Mouse (Mus musculus) kidney, embryonic 15.5 days (tissue): ENCODE results near the gene Ifitm5. TPM values are rescaled to one million over a fixed set of nuclear protein-coding genes. Genes with fewer than 3 reads are reported as not detected.

Experiments used
- ATAC-seq: fragments of 200-750 bp; cut with Nextera tagmentation; replicated peaks from 2 replicates; pipeline ENCODE4 v1.8.0; 2017; ENCODE audit warnings: moderate TSS enrichment; ENCODE audit not compliant: low FRiP score
- H3K27ac ChIP-seq: fragments of 300-500 bp; sonication (generic); 2 replicates; pipeline ENCODE4 v1.5.1; 2015; ENCODE audit warnings: mild to moderate bottlenecking, inconsistent platforms
- H3K27me3 ChIP-seq: fragments of 300-500 bp; sonication (generic); 2 replicates; pipeline ENCODE4 v1.6.1; 2015; ENCODE audit warnings: inconsistent platforms
- H3K36me3 ChIP-seq: fragments of 300-500 bp; sonication (generic); 2 replicates; pipeline ENCODE4 v1.6.1; 2015; ENCODE audit warnings: inconsistent platforms
- H3K4me1 ChIP-seq: fragments of 300-500 bp; sonication (generic); 2 replicates; pipeline ENCODE4 v1.6.1; 2015; ENCODE audit warnings: inconsistent platforms
- H3K4me2 ChIP-seq: fragments of 300-500 bp; sonication (generic); 2 replicates; pipeline ENCODE4 v1.6.1; 2015; ENCODE audit warnings: moderate library complexity, mild to moderate bottlenecking, inconsistent platforms
- H3K4me3 ChIP-seq: fragments of 300-500 bp; sonication (generic); replicated peaks from 2 replicates; pipeline ENCODE4 v1.5.1; 2015; ENCODE audit warnings: mild to moderate bottlenecking, inconsistent platforms
- H3K9ac ChIP-seq: fragments of 300-500 bp; sonication (generic); 2 replicates; pipeline ENCODE4 v1.6.1; 2015; ENCODE audit warnings: mild to moderate bottlenecking, inconsistent platforms
- H3K9me3 ChIP-seq: fragments of 300-500 bp; sonication (generic); replicated peaks from 2 replicates; pipeline ENCODE4 v1.6.1; 2016; ENCODE audit warnings: inconsistent platforms
- WGBS: fragments of 180-500 bp; shearing (Covaris S2); methylation state at CpG from one replicate; pipeline ENCODE4 v1.1.7; 2015; ENCODE audit warnings: mixed read lengths; 5-methylcytosine and 5-hydroxymethylcytosine counted together
- polyA plus RNA-seq: library from polyadenylated mRNA; unstranded; fragments of >200 nt; fragmentation: Nextera tagmentation; extraction: Ambion mirVana; gene quantifications from 2 replicates; pipeline ENCODE4 v1.2.1, GENCODE M21; 2015

The Ifitm5 gene
- polyA plus RNA-seq, 1 experiment from 2014 or later, result 4.3 TPM

- no peaks in the 10 kb centered on the region for H3K36me3 ChIP-seq
- peak overlapping the region; percentile 46; the same call in 1 of the 2 replicates for H3K4me3 ChIP-seq
- H3K4me1 ChIP-seq, result peaks cover 21% of the 10 kb centered on the region
- no peaks in the 10 kb centered on the region for H3K27me3 ChIP-seq
- H3K4me2 ChIP-seq, result peak overlapping the region; percentile 86; the same call in 1 of the 2 replicates
- 46% methylated on average over 7 of the region's 7 CpGs for WGBS
- H3K9me3 ChIP-seq, result no peaks in the 10 kb centered on the region
- H3K27ac ChIP-seq, result 0 out of 2 replicates have a peak overlapping the region, but pooled peaks have one; percentile 23
- no peak for ATAC-seq
- no peak overlapping the region for H3K9ac ChIP-seq
These were observed 41.9 kb downstream of the Ifitm5 start for GRCm38 (mm10) chr7:140908181-140908580.

GRCm38 (mm10) chr7:140907697-140908096 lies 42.4 kb downstream of the Ifitm5 start:
- H3K9me3 ChIP-seq, result no peaks in the 10 kb centered on the region
- ATAC-seq, result no peak
- H3K36me3 ChIP-seq, result no peaks in the 10 kb centered on the region
- H3K4me2 ChIP-seq, result no peak overlapping the region
- H3K27me3 ChIP-seq, result no peaks in the 10 kb centered on the region
- H3K27ac ChIP-seq, result no peak overlapping the region
- peaks cover 21% of the 10 kb centered on the region for H3K4me1 ChIP-seq
- no peak overlapping the region for H3K9ac ChIP-seq
- WGBS, result 84% methylated on average over 7 of the region's 7 CpGs
- H3K4me3 ChIP-seq, result no peak overlapping the region

GRCm38 (mm10) chr7:140907131-140907530 lies 43.0 kb downstream of the Ifitm5 start:
- Histone ChIP-seq H3K27me3 (no peaks in the 10 kb centered on the region), H3K9me3 (no peaks in the 10 kb centered on the region), H3K27ac (no peak overlapping the region), H3K36me3 (no peaks in the 10 kb centered on the region), H3K4me1 (peaks cover 24% of the 10 kb centered on the region), H3K4me3 (no peak overlapping the region), H3K4me2 (no peak overlapping the region), H3K9ac (no peak overlapping the region)
- WGBS, result 82% methylated on average over 13 of the region's 13 CpGs
- no peak for ATAC-seq

GRCm38 (mm10) chr7:140905642-140906081 lies 44.4 kb downstream of the Ifitm5 start:
- Histone ChIP-seq H3K4me3 (no peak overlapping the region), H3K4me2 (no peak overlapping the region), H3K4me1 (peaks cover 25% of the 10 kb centered on the region), H3K27ac (peak overlapping the region; percentile 61; the same call in 1 of the 2 replicates), H3K9me3 (no peaks in the 10 kb centered on the region), H3K27me3 (no peaks in the 10 kb centered on the region), H3K36me3 (no peaks in the 10 kb centered on the region), H3K9ac (no peak overlapping the region)
- WGBS, result 87% methylated on average over 2 of the region's 2 CpGs
- ATAC-seq, result no peak

- H3K4me3 ChIP-seq, result no peak overlapping the region
These were observed 46.9 kb downstream of the Ifitm5 start for GRCm38 (mm10) chr7:140903212-140903611.

GRCm38 (mm10) chr7:140902036-140902875 lies 47.8 kb downstream of the Ifitm5 start:
- Histone ChIP-seq H3K9me3 (no peaks in the 10 kb centered on the region), H3K4me1 (peaks cover 14% of the 10 kb centered on the region; the same call in 1 of the 2 replicates), H3K36me3 (peaks cover 23% of the 10 kb centered on the region), H3K9ac (no peak overlapping the region), H3K4me3 (no peak overlapping the region), H3K4me2 (no peak overlapping the region), H3K27ac (peak overlapping the region; percentile 56), H3K27me3 (no peaks in the 10 kb centered on the region)
- ATAC-seq, result no peak
- 65% methylated on average over 15 of the region's 15 CpGs for WGBS

More at GRCm38 (mm10) chr7:140903212-140903611, 46.9 kb downstream of the Ifitm5 start:
- Histone ChIP-seq H3K36me3 (peaks cover 14% of the 10 kb centered on the region), H3K4me2 (no peak overlapping the region), H3K27ac (0 out of 2 replicates have a peak overlapping the region, but pooled peaks have one; percentile 56), H3K4me1 (peaks cover 17% of the 10 kb centered on the region; the same call in 1 of the 2 replicates), H3K9me3 (no peaks in the 10 kb centered on the region), H3K9ac (no peak overlapping the region), H3K27me3 (no peaks in the 10 kb centered on the region)
- ATAC-seq, result peak; percentile 37; the same call in 1 of the 2 replicates
- 24% methylated on average over 13 of the region's 13 CpGs for WGBS

- Histone ChIP-seq H3K4me3 (no peak within 1 kb of the TSS), H3K9ac (no peak within 1 kb of the TSS), H3K4me2 (no peak within 1 kb of the TSS), H3K27me3 (no peaks in the 10 kb centered on the region), H3K9me3 (no peaks in the 10 kb centered on the region), H3K36me3 (peaks cover 41% of the 10 kb centered on the region), H3K4me1 (peaks cover 14% of the 10 kb centered on the region; the same call in 1 of the 2 replicates), H3K27ac (0 out of 2 replicates have a peak within 1 kb of the TSS, but pooled peaks have one; percentile 11)
- WGBS, result 62% methylated on average over 10 of the region's 10 CpGs
- no peak for ATAC-seq
These were observed 49.9 kb downstream of the Ifitm5 start, which contains the start of gene Cox8b for GRCm38 (mm10) chr7:140900220-140900619. Cox8b (minus strand) TSS chr7:140900446.

- no peak overlapping the region for H3K27ac ChIP-seq
- no peak overlapping the region for H3K4me3 ChIP-seq
- peaks cover 51% of the 10 kb centered on the region for H3K36me3 ChIP-seq
- ATAC-seq, result no peak
- peaks cover 14% of the 10 kb centered on the region; the same call in 1 of the 2 replicates for H3K4me1 ChIP-seq
- 83% methylated on average over 3 of the region's 3 CpGs for WGBS
- no peaks in the 10 kb centered on the region for H3K9me3 ChIP-seq
- H3K9ac ChIP-seq, result no peak overlapping the region
- H3K4me2 ChIP-seq, result no peak overlapping the region
- no peaks in the 10 kb centered on the region for H3K27me3 ChIP-seq
These were observed 51.0 kb downstream of the Ifitm5 start for GRCm38 (mm10) chr7:140899121-140899520.

Other genes starting within 250 kb of the Ifitm5 start
- gene Cyp2e1, start 186.6 kb downstream of the Ifitm5 start, polyA plus RNA-seq, result 0.42 and 0.49 TPM in 2 replicates
- 0.10 and 0.22 TPM in 2 replicates for gene Syce1, start 162.4 kb downstream of the Ifitm5 start, polyA plus RNA-seq
- 1.7 and 1.8 TPM in 2 replicates for gene Zfp941, start 128.1 kb downstream of the Ifitm5 start, polyA plus RNA-seq
- 0.62 and 0.82 TPM in 2 replicates for gene Urah, start 115.3 kb downstream of the Ifitm5 start, polyA plus RNA-seq
- gene Scgb1c1, start 104.7 kb downstream of the Ifitm5 start, polyA plus RNA-seq, result not detected in 2 replicates
- gene Odf3, start 102.5 kb downstream of the Ifitm5 start, polyA plus RNA-seq, result 0.12 TPM in 1 of 2 replicates, not detected in the other
- gene Gm45785, start 94.0 kb downstream of the Ifitm5 start, polyA plus RNA-seq, result not detected in 2 replicates
- gene Ric8a, start 93.3 kb downstream of the Ifitm5 start, polyA plus RNA-seq, result 54.8 and 59.7 TPM in 2 replicates
- gene Bet1l, start 92.7 kb downstream of the Ifitm5 start, polyA plus RNA-seq, result 35.9 and 37.2 TPM in 2 replicates
- gene Psmd13, start 68.3 kb downstream of the Ifitm5 start, polyA plus RNA-seq, result 241 and 246 TPM in 2 replicates
- 32.5 and 36.3 TPM in 2 replicates for gene Sirt3, start 68.0 kb downstream of the Ifitm5 start, polyA plus RNA-seq
- 3.9 and 4.8 TPM in 2 replicates for gene Cox8b, start 49.8 kb downstream of the Ifitm5 start, polyA plus RNA-seq
- gene Nlrp6, start 29.4 kb downstream of the Ifitm5 start, polyA plus RNA-seq, result 1.1 and 1.2 TPM in 2 replicates
- 19.5 and 23.5 TPM in 2 replicates for gene Pgghg, start 8.9 kb downstream of the Ifitm5 start, polyA plus RNA-seq
- gene Gm45717, start 5.6 kb upstream of the Ifitm5 start, polyA plus RNA-seq, result 0.39 TPM in 1 of 2 replicates, not detected in the other
- 897 and 954 TPM in 2 replicates for gene Ifitm2, start 5.7 kb upstream of the Ifitm5 start, polyA plus RNA-seq
- gene Ifitm1, start 16.9 kb upstream of the Ifitm5 start, polyA plus RNA-seq, result 55.2 and 59.7 TPM in 2 replicates
- gene Ifitm3, start 60.5 kb upstream of the Ifitm5 start, polyA plus RNA-seq, result 187 and 205 TPM in 2 replicates
- gene Ifitm6, start 67.6 kb upstream of the Ifitm5 start, polyA plus RNA-seq, result 1.3 and 2.2 TPM in 2 replicates
- gene Gm17387, start 78.8 kb upstream of the Ifitm5 start, polyA plus RNA-seq, result not detected in 2 replicates
- gene B4galnt4, start 110.8 kb upstream of the Ifitm5 start, polyA plus RNA-seq, result 12.4 and 15.4 TPM in 2 replicates
- gene Pkp3, start 127.9 kb upstream of the Ifitm5 start, polyA plus RNA-seq, result 7.8 and 7.9 TPM in 2 replicates
- gene Sigirr, start 150.3 kb upstream of the Ifitm5 start, polyA plus RNA-seq, result 20.8 and 24.7 TPM in 2 replicates
- 6.0 TPM in 2 replicates for gene Ano9, start 167.5 kb upstream of the Ifitm5 start, polyA plus RNA-seq
- 79.9 and 83.4 TPM in 2 replicates for gene Ptdss2, start 172.1 kb upstream of the Ifitm5 start, polyA plus RNA-seq
- 115 and 122 TPM in 2 replicates for gene Rnh1, start 222.6 kb upstream of the Ifitm5 start, polyA plus RNA-seq
- 92.1 and 98.0 TPM in 2 replicates for gene Hras, start 243.7 kb upstream of the Ifitm5 start, polyA plus RNA-seq
- 10.3 and 13.9 TPM in 2 replicates for gene Lrrc56, start 243.9 kb upstream of the Ifitm5 start, polyA plus RNA-seq